Mouse (Mus musculus) kidney, adult 8-10 months (tissue): Measurements from ENCODE around the gene Ccdc28b.

ENCODE experiments used
- DNase-seq, 2 experiments: peaks; one replicate each; pipeline ENCODE4 v3.0.0; 2022

Gene Ccdc28b

DNA sequence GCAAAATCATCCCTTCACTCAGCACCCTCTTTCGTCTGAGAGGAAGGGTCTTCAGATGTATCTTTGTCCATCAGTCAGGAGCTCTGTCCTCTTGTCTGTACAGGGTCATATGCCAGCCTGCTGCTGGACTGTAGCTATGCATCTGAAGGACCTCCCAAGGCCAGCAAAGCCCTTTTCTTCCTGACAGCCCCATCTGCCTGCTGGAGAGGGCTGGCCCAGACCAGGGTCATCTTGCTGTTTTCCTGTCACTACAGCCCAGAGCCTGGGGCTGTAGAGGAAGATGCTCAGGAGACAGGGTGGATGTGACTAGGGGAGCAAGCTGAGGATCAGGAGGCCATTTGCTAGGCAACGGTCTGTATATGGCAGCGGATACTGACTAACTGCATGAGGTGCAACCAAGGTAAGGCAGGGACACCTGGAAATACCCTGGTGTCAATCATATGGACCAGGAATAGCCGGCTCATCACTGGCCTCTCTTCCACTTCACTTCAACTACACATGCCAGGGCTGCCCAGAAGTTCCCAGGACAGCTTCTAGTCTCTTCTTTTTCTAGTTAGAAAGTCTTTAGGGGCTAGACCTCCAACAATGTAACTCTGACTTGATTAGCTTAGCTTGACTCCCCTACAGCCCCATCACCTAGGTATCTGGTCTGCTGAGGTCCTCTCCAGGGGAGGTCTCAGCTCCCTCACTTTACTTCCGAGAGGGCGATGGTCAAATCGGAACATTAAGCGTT, 778 bp downstream of the Ccdc28b start:
- DNase-seq: no peak

DNA sequence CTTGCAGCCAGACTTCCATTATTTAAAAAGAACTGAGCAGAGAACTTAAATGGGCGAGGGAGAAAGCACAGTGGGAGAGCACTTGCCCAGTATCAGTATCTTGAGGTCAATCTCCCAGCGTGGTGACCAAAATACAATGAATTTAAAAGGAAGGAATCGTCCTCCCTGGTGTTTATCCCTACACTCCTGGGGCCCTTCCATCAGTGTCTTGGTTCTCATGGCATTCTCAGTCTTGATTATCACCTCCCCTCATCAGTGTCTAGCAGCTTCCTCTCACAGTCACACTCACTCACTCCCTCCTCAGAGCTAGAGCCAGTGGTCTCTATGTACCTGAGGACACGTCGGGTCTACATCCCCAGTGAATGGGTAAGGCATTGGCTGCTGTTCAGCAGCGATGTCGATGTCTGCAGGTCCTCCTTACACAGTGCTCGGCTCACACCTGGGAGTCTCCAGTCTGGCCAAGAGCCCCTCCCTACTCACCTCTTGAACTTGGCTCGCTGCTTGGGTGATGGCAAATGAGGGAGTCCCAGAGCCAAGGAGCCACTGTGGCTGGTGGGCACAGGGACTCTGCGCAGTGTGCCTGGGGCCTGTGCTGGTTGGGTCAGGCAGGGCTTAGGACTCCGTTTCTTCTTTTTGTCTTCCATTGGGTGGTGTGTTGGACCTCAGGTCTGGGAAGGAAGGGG, 1.5 kb downstream of the Ccdc28b start:
- DNase-seq: no peak

GRCm38 (mm10) chr4:129621283-129621841, 2.4 kb downstream of the Ccdc28b start:
- DNase-seq: peak; percentile 45 to 63

GRCm38 (mm10) chr4:129620419-129621282, 3.1 kb downstream of the Ccdc28b start:
- DNase-seq: no peak

DNA sequence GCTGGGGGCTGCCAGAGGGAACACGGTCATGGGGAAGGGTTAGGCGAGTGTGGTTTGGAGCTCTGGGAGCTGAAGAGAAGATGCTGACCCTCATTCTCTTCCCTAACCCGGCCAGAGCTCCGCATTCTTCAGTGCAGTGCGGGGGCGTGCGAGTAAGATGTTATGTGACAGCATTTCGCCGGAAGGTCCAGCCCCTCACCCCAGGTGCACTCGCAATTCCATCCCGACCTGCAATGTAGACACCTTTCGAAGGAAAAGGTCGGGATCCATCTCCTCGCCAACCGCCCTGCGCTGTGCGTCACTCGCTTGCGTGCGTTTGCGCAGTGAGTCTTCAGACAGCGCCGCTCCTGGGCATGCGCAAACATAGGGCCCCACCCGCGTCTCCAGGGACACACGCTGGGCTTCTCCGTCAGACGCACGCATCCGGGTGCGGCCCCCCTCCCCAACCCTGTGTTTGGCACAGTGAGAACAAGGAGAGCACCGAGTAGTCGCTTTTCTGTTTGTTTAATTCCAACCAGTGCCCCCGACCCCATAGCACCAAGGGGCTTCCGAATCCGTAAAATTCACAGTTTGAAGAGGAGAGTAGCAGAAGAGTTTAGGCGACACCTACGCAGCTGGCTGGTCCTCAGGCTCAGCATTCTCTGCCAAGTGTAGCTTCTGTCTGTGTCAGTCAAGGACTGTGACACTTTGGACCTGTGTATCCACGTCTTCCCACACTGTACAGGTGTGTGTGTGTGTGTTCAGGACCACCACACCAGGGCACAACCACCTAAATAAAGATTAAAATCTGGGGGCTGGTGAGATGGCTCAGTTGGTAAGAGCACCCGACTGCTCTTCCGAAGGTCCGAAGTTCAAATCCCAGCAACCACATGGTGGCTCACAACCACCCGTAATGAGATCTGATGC, 4.7 kb downstream of the Ccdc28b start, which contains the start of gene Iqcc:
Gene Iqcc (minus strand): TSS at position 314 of the 906 bp plus-strand sequence.
- DNase-seq: peak; percentile 94 to 95

- no peak for DNase-seq
Measured at GRCm38 (mm10) chr4:129618031-129618430, 5.7 kb downstream of the Ccdc28b start.

DNA sequence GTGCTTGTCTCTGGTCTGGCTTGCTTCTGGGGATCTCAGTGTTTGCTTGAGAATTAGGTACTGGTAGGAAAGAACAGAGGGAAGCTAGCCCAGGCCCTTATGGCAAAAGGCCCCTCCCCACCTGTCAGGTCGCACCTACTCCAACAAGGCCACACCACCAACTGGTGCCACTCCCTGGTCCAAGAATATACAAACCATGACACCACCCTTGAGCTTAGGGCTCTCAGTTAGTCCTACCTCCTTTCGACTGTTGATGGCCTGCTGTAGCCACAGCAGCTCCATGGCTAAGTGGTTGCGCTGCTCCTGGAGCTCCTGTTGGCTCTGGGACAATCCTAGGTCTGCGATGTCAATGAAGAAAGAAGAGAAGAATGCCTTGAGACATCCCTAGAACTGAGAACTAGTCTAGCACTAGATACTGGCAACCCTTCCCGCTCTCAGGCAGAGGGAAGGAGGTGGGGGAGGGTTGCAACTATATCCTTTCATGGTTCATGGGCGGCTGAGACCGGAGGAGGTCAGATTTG, 6.6 kb downstream of the Ccdc28b start:
- DNase-seq: no peak

- no peak for DNase-seq
Measured at GRCm38 (mm10) chr4:129616631-129617030, 7.1 kb downstream of the Ccdc28b start.

DNA sequence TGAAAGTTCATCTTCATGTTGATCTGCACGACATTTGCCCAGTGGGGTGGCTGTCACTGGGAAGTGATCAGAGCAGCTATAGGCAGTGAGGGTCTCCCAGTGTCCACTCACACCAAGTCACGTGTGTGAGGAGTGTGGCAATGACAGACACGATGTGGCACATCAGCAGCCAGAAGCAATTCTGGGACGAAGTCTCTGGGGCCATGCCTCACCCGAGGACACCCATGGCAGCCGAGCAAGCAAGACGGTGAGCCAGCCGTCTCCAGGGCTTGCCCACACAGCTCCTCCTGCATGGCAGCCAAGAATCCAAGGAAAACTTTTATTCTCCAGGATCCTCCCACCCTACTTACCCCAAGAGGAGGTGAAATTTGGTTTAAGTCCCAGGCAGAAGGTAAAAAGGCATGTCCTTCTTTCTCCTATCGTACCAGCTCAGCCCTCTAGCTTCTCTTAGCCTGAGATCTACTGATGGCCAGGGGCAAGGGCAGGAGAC, 7.9 kb downstream of the Ccdc28b start:
- DNase-seq: no peak

GRCm38 (mm10) chr4:129614093-129614492, 9.7 kb downstream of the Ccdc28b start, which contains the start of gene Dcdc2b:
Gene Dcdc2b, minus strand, starts transcription at chr4:129614257.
- no peak for DNase-seq

- DNase-seq: no peak
Measured at GRCm38 (mm10) chr4:129610472-129610871, 13.3 kb downstream of the Ccdc28b start.

- no peak for DNase-seq
Measured at GRCm38 (mm10) chr4:129610026-129610425, 13.7 kb downstream of the Ccdc28b start.

- no peak for DNase-seq
Measured at GRCm38 (mm10) chr4:129609139-129609631, 14.6 kb downstream of the Ccdc28b start.

DNA sequence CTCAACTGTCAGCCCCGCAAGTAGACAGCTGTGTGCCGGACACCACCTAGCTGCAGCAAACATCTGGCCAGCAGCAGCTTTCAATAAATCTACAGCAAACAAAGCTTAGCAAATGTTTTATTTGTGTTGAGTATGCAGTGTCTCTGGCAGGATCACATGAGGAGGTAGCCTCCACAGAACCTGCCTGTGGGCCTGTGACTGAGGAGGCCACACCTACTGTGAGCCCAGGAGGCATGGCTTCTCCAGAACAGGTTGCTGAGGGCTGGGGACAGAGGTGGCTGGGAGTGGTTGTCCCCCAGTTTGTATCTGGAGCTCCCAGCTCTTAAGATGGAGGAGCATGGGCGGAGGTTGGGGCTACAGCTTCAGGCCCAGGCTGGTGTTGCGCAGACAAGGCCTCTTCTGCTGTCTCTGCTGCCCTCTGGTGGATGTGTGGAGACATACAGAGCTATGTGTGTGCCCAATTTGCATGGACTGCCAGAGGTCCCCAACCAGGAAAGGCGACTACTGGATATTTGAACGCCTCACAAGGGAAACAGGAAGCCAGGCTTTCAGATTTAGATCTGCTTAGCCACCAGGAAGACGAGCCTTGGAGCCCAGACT, 15.2 kb downstream of the Ccdc28b start:
- peak; percentile 74 to 81 for DNase-seq

- peak; percentile 78 to 85 for DNase-seq
Measured at GRCm38 (mm10) chr4:129600233-129601158, 23.3 kb downstream of the Ccdc28b start, which contains the start of the genes Eif3i and Tmem234. Gene Eif3i, minus strand, starts transcription at chr4:129600648. Gene Tmem234, plus strand, starts transcription at chr4:129600668.

DNA sequence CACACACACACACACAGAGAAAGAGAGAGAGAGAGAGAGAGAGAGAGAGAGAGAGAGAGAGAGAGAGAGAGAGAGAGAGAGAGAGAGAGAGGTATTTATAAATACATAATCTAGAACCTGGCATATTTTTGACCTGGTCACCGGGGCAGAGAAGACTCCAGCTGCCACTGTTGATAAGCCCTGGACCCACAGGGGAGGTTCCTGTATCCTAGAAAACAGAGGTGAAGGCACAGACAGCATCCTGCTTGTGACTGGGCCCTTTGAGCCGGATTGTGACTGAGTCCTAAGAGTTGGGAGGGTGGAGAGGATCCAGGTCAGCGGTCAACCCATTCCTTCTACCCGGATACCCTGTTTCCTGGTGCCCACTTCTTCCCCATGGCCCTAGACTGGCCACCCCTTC, 34.9 kb downstream of the Ccdc28b start:
- DNase-seq: no peak

GRCm38 (mm10) chr4:129586943-129587342, 36.8 kb downstream of the Ccdc28b start:
- DNase-seq: peak; percentile 53 to 62

DNA sequence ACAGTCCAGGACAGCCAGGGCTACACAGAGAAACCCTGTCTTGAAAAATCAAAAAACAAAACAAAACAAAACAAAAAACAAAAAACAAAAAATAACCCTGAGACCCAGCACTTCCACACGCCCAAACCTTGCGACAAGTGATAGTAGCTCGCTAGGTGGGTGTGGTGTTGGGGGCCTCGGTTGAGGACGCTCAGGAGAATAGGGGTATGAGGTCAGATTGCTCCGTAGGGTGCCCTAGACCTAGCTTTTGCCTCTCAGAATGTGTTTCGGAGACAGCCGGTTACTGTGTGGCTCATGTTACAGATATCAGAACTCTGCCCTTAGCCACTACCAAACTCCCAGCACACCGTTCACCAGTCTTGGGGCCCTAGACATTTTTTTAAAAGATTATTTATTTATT, 38.0 kb downstream of the Ccdc28b start:
- DNase-seq: no peak

DNA sequence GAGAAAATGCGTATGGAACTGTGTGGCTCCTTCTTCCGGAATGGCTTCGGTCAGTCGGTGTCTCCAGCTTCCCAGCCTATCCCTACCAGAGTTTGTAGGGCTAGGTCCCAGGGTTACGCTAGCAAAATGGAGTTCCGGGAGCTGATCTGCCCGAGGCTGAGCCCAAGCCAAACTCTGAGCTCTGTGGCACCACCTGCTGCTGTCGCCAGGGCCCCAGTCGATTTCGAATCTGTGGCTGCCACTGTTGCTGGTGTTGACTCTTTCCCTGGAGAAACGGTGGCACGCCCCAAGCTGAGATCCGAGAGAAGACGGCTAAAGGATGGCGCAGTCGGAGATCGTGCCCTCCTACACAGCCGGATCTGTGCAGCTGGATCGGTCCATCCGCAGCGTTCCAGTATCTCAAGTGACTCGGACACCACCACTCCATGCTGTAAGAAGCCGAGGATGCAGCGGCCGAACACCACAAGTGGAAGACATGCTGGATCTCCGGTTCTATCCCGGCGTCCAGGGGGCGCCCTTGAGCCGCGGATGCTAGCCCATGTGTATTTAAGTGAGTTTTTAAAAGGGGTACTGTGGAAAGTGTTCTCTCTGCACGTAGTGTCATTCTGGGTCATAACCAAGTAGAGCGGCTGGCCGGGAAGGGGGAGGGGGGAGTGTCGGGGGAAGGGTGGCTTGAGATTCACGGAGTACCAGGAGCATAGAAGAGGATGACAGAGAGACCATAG, 38.7 kb downstream of the Ccdc28b start:
- peak; percentile 79 to 92 for DNase-seq
